9 mouse cellular contexts compared by ENCODE assay signal in genomic region chr13:48227712-48228111, GRCm38 (mm10). TPM values are rescaled to one million over a fixed set of nuclear protein-coding genes. Genes with fewer than 3 reads are reported as not detected.
DNase-seq lines count a peak whose midpoint lies in the region; ATAC-seq and TF ChIP-seq lines count a peak whose summit lies in the region.
"Had no signal": no experiment of that assay in that cellular context is flagged by ENCODE, and none has a peak within 500 bp of the region (broad histone marks: within the 10 kb centered on the region; RNA-seq: fewer than 3 reads in every experiment).

No protein-coding gene starts in this region.

- H3K36me3 ChIP-seq in C2C12 (ENCODE audit: control insufficient read depth, insufficient read depth): no peaks in the 10 kb centered on the region
- no peaks in the 10 kb centered on the region for H3K36me3 ChIP-seq in forebrain, embryonic 14.5 days (ENCODE audit: control insufficient read depth, insufficient read depth, low read length)
- no peaks in the 10 kb centered on the region for H3K36me3 ChIP-seq in heart, embryonic 16.5 days (ENCODE audit: control insufficient read depth, insufficient read depth)
- H3K36me3 ChIP-seq in liver, adult 2 months (ENCODE audit: control insufficient read depth, insufficient read depth, low read length): no peaks in the 10 kb centered on the region
- no peaks in the 10 kb centered on the region for H3K36me3 ChIP-seq in myocyte (ENCODE audit: control insufficient read depth, insufficient read depth)

- no peaks in the 10 kb centered on the region for H3K9me3 ChIP-seq in forebrain, embryonic 14.5 days (replicated peaks; ENCODE audit: control insufficient read depth, low read length)
- H3K9me3 ChIP-seq in heart, embryonic 16.5 days (replicated peaks; ENCODE audit: control insufficient read depth, low read length): no peaks in the 10 kb centered on the region

- H3K4me2 ChIP-seq in forebrain, embryonic 14.5 days (ENCODE audit: low read length): peak overlapping the region; percentile 58
- peak overlapping the region; percentile 80 for H3K4me2 ChIP-seq in heart, embryonic 16.5 days (ENCODE audit: low read depth, low read length)
- peak overlapping the region; percentile 94 for H3K4me2 ChIP-seq in myocyte (ENCODE audit: low read depth)

- 0% methylated on average over 28 of the region's 38 CpGs for WGBS in forebrain, embryonic 14.5 days
- WGBS in heart, embryonic 16.5 days: 1% methylated on average over 38 of the region's 38 CpGs
- WGBS in liver, adult 2 months: 3% methylated on average over 38 of the region's 38 CpGs

- H3K79me3 ChIP-seq in C2C12 (ENCODE audit: low read depth): no peaks in the 10 kb centered on the region

- H3ac ChIP-seq in C2C12 (ENCODE audit: control insufficient read depth, insufficient read length, low read depth) (peak overlapping the region; percentile 52), myocyte (ENCODE audit: control insufficient read depth, insufficient read length) (no peak overlapping the region)

- H3K4me3 ChIP-seq in C2C12 (ENCODE audit: insufficient read depth, poor library complexity, severe bottlenecking): no peak overlapping the region
- H3K4me3 ChIP-seq in forebrain, embryonic 14.5 days (ENCODE audit: low read depth, low read length): peak overlapping the region; percentile 33
- peak overlapping the region; percentile 55 for H3K4me3 ChIP-seq in heart, embryonic 16.5 days (ENCODE audit: low read length)
- peak overlapping the region; percentile 28; the same call in 1 of the 2 replicates for H3K4me3 ChIP-seq in liver, adult 2 months (ENCODE audit: insufficient read depth, low read depth, low read length)
- no peak overlapping the region for H3K4me3 ChIP-seq in myocyte

- DNase-seq in forebrain, embryonic 14.5 days (ENCODE audit: low spot score): peak; percentile 97
- peak; percentile 98 for DNase-seq in kidney, postnatal 14 days
- DNase-seq in liver, adult 2 months (ENCODE audit: extremely low read depth, low read depth, low spot score): peak; percentile 58
- peak; percentile 84 for DNase-seq in telencephalon, adult 2 months (ENCODE audit: low read depth, low spot score)

- peak overlapping the region; percentile 84 for H3K27ac ChIP-seq in forebrain, embryonic 14.5 days (ENCODE audit: low read depth, low read length)
- peak overlapping the region; percentile 86 for H3K27ac ChIP-seq in heart, embryonic 16.5 days (ENCODE audit: low read length)
- no peak overlapping the region for H3K27ac ChIP-seq in liver, adult 2 months (replicated peaks; ENCODE audit: insufficient read depth, low read depth, low read length)

- no peaks in the 10 kb centered on the region for H3K79me2 ChIP-seq in C2C12 (ENCODE audit: control insufficient read depth, insufficient read depth)
- no peaks in the 10 kb centered on the region for H3K79me2 ChIP-seq in liver, adult 2 months (ENCODE audit: control insufficient read depth, insufficient read depth, low read length)
- H3K79me2 ChIP-seq in myocyte (ENCODE audit: control insufficient read depth, insufficient read depth): no peaks in the 10 kb centered on the region

- ATAC-seq in cerebellum, adult (ENCODE audit: insufficient number of reproducible peaks, low FRiP score, low TSS enrichment): peak; percentile 94
- peak; percentile 98 for ATAC-seq in forebrain, embryonic 14.5 days
- peak; percentile 99 for ATAC-seq in heart, embryonic 16.5 days (replicated peaks; ENCODE audit: extremely low read depth, insufficient read depth, low FRiP score)

- no peaks in the 10 kb centered on the region for H3K27me3 ChIP-seq in C2C12 (ENCODE audit: control insufficient read depth, insufficient read depth, insufficient read length)
- no peaks in the 10 kb centered on the region for H3K27me3 ChIP-seq in forebrain, embryonic 14.5 days (replicated peaks; ENCODE audit: control insufficient read depth, insufficient read depth, low read length)
- no peaks in the 10 kb centered on the region for H3K27me3 ChIP-seq in heart, embryonic 16.5 days (ENCODE audit: control insufficient read depth, insufficient read depth, low read length)
- no peaks in the 10 kb centered on the region for H3K27me3 ChIP-seq in liver, adult 2 months (ENCODE audit: control insufficient read depth, insufficient read depth, low read length)
- H3K27me3 ChIP-seq in myocyte (ENCODE audit: control insufficient read depth, insufficient read depth, insufficient read length): no peaks in the 10 kb centered on the region
- H3K27me3 ChIP-seq: CH12.LX had no signal

- no peak for TF ChIP-seq CTCF in C2C12 (IDR thresholded peaks at IDR 0.05; ENCODE audit: control insufficient read depth, insufficient read depth, insufficient read length)
- no peak for TF ChIP-seq CTCF in liver, adult 2 months (IDR thresholded peaks at IDR 0.05; ENCODE audit: low read depth, low read length)

- H3K4me1 ChIP-seq in forebrain, embryonic 14.5 days (ENCODE audit: control insufficient read depth, insufficient read depth, low read length): peaks cover 10% of the 10 kb centered on the region; the same call in 1 of the 2 replicates
- peaks cover 10% of the 10 kb centered on the region for H3K4me1 ChIP-seq in heart, embryonic 16.5 days (ENCODE audit: control insufficient read depth, insufficient read depth, low read length)
- H3K4me1 ChIP-seq in liver, adult 2 months (ENCODE audit: control insufficient read depth, insufficient read depth, low read length): no peaks in the 10 kb centered on the region

- peak overlapping the region; percentile 58 for H3K9ac ChIP-seq in forebrain, embryonic 14.5 days (ENCODE audit: low read length)
- peak overlapping the region; percentile 78 for H3K9ac ChIP-seq in heart, embryonic 16.5 days (ENCODE audit: low read length)
- peak overlapping the region; percentile 57; the same call in 1 of the 2 replicates for H3K9ac ChIP-seq in liver, adult 2 months (ENCODE audit: low read depth, low read length)

- TF ChIP-seq POLR2A in liver, adult 2 months (IDR thresholded peaks at IDR 0.05; ENCODE audit: extremely low read depth, insufficient read depth, low read length): no peak
- peak; percentile 55 for TF ChIP-seq POLR2A in myocyte (IDR thresholded peaks at IDR 0.05; ENCODE audit: insufficient read length, low read depth)

TF ChIP-seq in C2C12, 6 proteins besides CTCF, POLR2A, EP300 and RAD21:
- TF ChIP-seq MYOD1 (IDR thresholded peaks at IDR 0.05; ENCODE audit: control insufficient read depth, insufficient read length, low read depth): no peak
TF ChIP-seq in C2C12: peak in this region for 0.

TF ChIP-seq in myocyte, 11 proteins besides CTCF, POLR2A, EP300 and RAD21:
- TF ChIP-seq MYOD1 (IDR thresholded peaks at IDR 0.05; ENCODE audit: control insufficient read depth in 1 of 3, insufficient read length in 2 of 3, low read depth in 2 of 3) (peak in 2 of 3 experiments; percentile 61 to 78), MYOG (IDR thresholded peaks at IDR 0.05; ENCODE audit: control insufficient read depth in 1 of 3, insufficient read depth in 1 of 3, insufficient read length in 2 of 3, low read depth in 2 of 3) (peak in 2 of 3 experiments; percentile 68 to 74), MAX (IDR thresholded peaks at IDR 0.05; ENCODE audit: low read depth) (no peak)

RNA-seq across cellular contexts. Expression of gene Id4, which starts 33.3 kb away (rescaled TPM):
- polyA plus RNA-seq in C2C12 (2012; fragmentation: generic; extraction: Trizol): 0.29 TPM
- polyA plus RNA-seq in forebrain, embryonic 14.5 days (2014; fragmentation: Nextera tagmentation; extraction: Ambion mirVana): 49.6 and 61.8 TPM in 2 replicates
- 1.7 and 2.5 TPM in 2 replicates for polyA plus RNA-seq in heart, embryonic 16.5 days (2015; fragmentation: Nextera tagmentation; extraction: Ambion mirVana)
- total RNA-seq in liver, adult 2 months (2014; rRNA removed): 0.46 and 0.81 TPM in 2 replicates
- 0.27 and 0.56 TPM in 2 replicates for polyA plus RNA-seq in liver, adult 2 months (2012; rRNA removed)
- polyA plus RNA-seq in myocyte (2012; fragmentation: generic; extraction: Trizol): 0.07 TPM
- total RNA-seq: CH12.LX had no signal

Comparison
In these comparisons a context has a peak if more than half of its experiments do, and no peak if none do; other contexts are left out.
1. H3K4me3 ChIP-seq: peak in forebrain, embryonic 14.5 days (single experiment), heart, embryonic 16.5 days (single experiment) and liver, adult 2 months (single experiment); none in C2C12 (single experiment) and myocyte (single experiment).
2. RNA of gene Id4, which starts 33.3 kb away (polyA plus RNA-seq): 49.6 to 61.8 TPM in forebrain, embryonic 14.5 days; 1.7 to 2.5 TPM in heart, embryonic 16.5 days, 0.29 TPM in C2C12 (single experiment), 0.27 to 0.56 TPM in liver, adult 2 months and 0.07 TPM in myocyte (single experiment); every median in the first group is over 10 times any median in the second.
3. Peak in every context shown above with its lines, with median percentiles within 50 percentile points of each other: ATAC-seq, DNase-seq, H3K4me2 ChIP-seq and H3K9ac ChIP-seq.